Mouse (Mus musculus): ENCODE data around the gene Cdk12.

Gene Cdk12

GRCm38 (mm10) chr11:98318421-98319116 is 115.7 kb downstream of the Cdk12 start:
- DNase-seq (ENCODE audit: low spot score): no peak

- DNase-seq (ENCODE audit: low spot score): no peak
Measured at GRCm38 (mm10) chr11:98319120-98319519, 116.3 kb downstream of the Cdk12 start.

GRCm38 (mm10) chr11:98319544-98319943 is 116.7 kb downstream of the Cdk12 start:
- DNase-seq (ENCODE audit: low spot score): no peak

- DNase-seq (ENCODE audit: low spot score): no peak
Measured at GRCm38 (mm10) chr11:98319944-98320343, 117.1 kb downstream of the Cdk12 start.

GRCm38 (mm10) chr11:98320381-98320780 is 117.5 kb downstream of the Cdk12 start:
- DNase-seq (ENCODE audit: low spot score): no peak

GRCm38 (mm10) chr11:98320806-98321676 is 118.2 kb downstream of the Cdk12 start:
- DNase-seq (ENCODE audit: low spot score): no peak

GRCm38 (mm10) chr11:98321677-98322003 is 118.8 kb downstream of the Cdk12 start:
- DNase-seq (ENCODE audit: low spot score): no peak

GRCm38 (mm10) chr11:98322159-98322558 is 119.3 kb downstream of the Cdk12 start:
- DNase-seq (ENCODE audit: low spot score): no peak

- no peak for DNase-seq (ENCODE audit: low spot score)
Measured at GRCm38 (mm10) chr11:98323136-98323866, 120.4 kb downstream of the Cdk12 start.

- DNase-seq (ENCODE audit: low spot score): no peak
Measured at GRCm38 (mm10) chr11:98323933-98324332, 121.1 kb downstream of the Cdk12 start.

GRCm38 (mm10) chr11:98325191-98325820 is 122.4 kb downstream of the Cdk12 start:
- DNase-seq (ENCODE audit: low spot score): no peak

GRCm38 (mm10) chr11:98325821-98326218 is 123.0 kb downstream of the Cdk12 start:
- DNase-seq (ENCODE audit: low spot score): no peak

- no peak for DNase-seq (ENCODE audit: low spot score)
Measured at GRCm38 (mm10) chr11:98326741-98327135, 123.9 kb downstream of the Cdk12 start.

- DNase-seq (ENCODE audit: low spot score): no peak
Measured at GRCm38 (mm10) chr11:98327136-98328030, 124.5 kb downstream of the Cdk12 start.

GRCm38 (mm10) chr11:98328031-98328370 is 125.1 kb downstream of the Cdk12 start:
- no peak for DNase-seq (ENCODE audit: low spot score)
